Mouse (Mus musculus) thymus, adult 18-20 months (tissue): ENCODE results near the gene Cltrn.

Experiments used
- DNase-seq, 2 experiments: peaks; one replicate each; pipeline ENCODE4 v3.0.0; 2022; ENCODE audit warnings: mixed read lengths in 2 of 2

The Cltrn gene

DNA sequence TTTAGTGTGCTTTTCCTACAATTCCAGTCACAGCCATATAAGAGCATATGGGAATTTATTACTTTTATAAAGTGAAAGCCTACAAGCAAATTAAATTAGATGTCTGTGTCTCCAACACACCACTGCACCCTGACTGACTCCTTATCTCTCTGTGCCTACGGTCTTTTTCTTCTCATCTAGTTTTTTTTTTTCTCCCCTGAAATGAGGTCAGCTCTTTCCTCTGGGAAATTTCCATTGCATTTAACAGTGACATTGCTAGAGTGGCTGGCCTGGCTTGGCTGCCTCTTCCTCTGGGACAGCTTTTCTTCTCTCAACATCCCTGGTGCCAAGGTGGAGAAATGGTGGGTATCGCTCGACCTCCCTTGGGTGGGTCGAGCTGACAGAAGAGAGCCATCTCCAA lies at the start of gene Cltrn:
TSS of gene Cltrn (plus strand) at position 249 of the 400 bp plus-strand sequence.
- DNase-seq: no peak

DNA sequence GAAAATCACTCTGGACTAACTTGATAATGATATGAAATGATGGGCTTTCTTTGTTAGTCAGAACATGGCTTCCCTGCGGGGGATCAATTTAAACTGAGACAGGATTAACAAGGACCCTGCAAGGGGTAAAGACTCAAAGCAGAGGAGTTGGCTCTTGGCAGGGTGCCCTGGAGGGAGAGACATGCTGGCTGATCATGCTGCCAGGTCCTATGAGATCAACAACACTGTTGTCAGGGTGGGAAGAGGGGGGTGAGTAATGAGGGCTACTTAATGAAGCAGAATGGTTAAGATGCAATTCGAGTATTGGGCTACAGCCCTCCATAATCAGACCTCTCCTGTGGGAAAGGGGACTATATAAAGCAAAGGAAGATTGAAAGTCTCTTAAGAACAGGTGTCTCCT lies 49.7 kb upstream of the Cltrn start:
- no peak for DNase-seq

- DNase-seq: no peak
These were observed 46.6 kb upstream of the Cltrn start for GRCm38 (mm10) chrX:164042069-164042468.

DNA sequence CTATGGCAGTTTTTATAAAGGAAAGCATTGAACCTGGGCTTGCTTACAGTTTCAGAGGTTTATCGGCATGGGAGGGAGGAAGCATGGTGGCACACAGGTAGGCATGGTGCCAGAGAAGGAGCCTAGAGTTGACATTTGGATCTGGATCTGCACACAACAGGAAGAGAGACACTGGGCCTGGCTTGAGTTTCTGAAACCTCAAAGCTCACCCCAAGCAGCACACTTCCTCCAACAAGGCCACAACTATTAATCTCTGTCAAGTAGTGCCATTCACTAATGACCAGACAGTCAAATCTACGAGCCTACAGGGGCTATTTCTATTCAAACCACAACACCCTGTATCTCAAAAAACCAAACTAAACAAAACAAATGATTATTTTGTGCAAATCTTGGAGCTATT lies 41.9 kb upstream of the Cltrn start:
- no peak for DNase-seq

DNA sequence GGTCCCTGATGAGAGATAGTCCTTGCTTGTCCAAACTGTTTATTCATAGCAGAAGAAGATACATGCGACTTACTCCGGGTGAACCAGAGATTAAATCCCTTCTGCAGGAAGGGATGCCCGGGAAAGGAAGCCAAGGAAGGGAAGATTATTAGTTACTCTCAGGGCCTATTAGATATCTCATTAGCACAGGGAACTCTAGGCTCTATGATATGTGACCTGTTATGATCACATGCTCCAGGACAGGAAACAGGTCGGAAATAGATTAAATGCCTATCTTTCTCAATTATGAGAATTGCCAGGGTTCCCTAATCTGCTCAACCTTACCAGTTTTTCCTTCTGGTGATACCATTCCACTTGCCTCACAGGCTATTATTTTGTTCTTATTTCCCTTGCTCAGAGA lies 32.9 kb upstream of the Cltrn start:
- DNase-seq: no peak

DNA sequence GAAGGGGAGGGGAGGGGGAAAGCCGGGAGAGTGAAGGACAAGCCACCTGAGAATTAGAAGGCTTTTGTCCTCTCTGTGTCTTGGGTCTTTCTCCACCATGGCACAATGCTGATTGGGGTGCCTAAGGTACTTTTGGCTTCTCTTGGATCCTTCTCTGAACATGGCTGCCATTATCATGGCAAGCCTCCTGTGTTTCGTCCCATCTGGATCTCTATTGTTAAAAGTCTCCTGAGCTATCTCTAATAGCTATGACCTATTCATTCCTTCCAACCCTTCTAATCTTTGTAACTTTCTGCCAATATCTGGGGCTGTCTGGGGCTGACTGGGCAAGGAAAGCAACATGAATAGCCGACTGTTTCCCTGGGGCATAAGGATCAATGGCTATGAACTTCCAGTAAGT lies 30.1 kb upstream of the Cltrn start:
- no peak for DNase-seq

DNA sequence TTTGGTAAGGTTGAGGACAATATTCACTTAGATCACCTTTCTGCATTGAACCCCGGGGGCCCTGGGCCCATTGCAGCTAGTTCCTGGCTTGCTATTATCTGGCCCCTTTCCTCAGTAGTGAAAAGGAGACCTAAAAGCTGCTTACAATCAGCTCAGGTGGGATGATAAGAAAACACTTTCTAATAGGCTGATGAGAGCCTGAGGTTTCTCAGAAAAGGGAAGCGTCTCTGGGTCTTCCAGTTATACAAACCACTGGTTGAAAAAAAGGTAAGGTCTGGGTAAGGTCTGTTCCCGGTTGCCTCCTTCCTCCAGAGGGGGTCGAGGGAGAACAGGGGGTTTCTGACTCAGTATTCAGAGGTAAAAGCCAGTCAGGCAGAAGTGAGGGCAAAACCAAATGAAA lies 29.6 kb upstream of the Cltrn start:
- no peak for DNase-seq

- DNase-seq: peak; percentile 5 to 12
These were observed 22.4 kb upstream of the Cltrn start for GRCm38 (mm10) chrX:164066185-164066584.

- DNase-seq: no peak
These were observed 19.7 kb upstream of the Cltrn start for GRCm38 (mm10) chrX:164068968-164069367.

DNA sequence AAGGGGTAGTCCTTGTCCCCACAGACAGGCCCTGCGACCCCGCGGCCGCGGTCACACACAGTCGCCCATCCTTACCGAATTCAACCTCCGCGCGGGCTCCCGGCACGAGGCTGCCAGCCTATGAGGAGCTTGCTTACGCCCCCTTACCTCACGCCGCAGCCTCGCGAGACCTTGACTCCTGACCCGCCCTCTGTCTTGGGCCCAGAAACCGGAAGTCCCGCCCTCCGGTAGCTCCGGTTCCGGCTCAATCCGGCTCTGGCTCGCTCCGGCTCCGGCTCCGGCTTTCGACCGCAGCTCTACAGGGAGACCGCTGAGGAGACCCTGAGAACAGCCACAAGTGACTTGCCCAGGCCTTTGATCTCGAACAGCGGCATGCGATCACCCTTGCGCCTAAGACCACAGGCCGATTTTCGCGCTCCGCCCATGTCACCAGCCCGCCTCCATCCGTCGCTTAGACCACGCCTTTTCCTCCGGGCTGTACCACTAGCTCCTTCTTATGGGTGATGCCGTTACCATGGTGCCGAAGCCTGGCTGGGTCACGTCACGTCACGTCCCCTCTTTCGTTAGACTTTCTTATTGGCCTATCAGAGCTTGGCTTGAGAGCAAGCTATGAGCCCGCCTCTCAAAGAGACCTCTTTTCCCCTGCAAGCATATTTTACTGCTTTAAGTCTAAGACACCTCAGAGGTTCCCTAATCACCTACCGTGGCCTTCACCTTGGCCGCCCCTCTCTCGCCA lies 12.4 kb upstream of the Cltrn start, which contains the start of gene Siah1b:
TSS of gene Siah1b (minus strand) at position 454 of the 736 bp plus-strand sequence.
- DNase-seq: peak; percentile 80 to 90

GRCm38 (mm10) chrX:164082030-164082429 lies 6.6 kb upstream of the Cltrn start:
- no peak for DNase-seq

- DNase-seq: no peak
These were observed 1.3 kb downstream of the Cltrn start for GRCm38 (mm10) chrX:164089916-164090315.

DNA sequence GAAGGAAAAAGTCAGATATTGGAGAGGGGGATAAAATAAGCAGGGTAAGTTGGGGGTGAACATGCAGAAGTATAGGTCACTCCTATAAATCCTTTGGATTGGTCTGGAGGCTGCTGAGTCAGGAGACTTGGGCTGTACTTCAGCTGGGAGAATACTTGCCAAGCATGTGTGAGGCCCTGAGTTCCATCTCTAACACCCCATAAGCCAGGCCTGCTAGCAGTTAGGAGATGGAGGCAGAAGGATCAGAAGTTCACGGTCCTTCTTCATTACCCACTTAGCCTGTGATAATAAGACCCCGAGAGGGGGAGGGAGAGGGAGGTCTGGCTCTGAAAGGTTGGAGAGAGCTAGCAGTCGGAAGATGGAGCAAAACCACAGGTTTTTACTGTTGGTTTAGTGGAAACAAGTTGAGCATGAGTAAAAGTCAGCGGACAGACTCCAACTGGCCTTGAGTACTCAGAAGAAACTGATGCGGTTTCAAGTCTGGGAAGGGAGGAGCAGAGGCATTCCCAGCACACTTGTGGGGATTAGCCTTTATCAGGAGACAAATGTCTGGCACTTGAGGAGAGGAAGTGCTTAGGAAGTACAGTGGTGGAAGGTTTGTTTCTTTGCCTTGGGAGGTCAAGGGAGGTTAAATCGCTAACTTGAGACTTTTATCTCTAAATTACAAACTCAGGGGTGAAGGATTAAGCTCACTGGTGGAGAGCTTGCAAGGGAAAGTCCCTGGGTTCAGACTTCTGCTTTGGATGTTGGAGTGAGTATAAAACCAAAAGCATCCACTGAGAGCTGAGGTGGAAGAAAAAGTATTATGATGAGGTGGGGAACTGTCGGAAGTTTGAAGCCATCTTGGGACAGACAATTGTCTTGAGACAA lies 3.9 kb downstream of the Cltrn start:
- DNase-seq: no peak

DNA sequence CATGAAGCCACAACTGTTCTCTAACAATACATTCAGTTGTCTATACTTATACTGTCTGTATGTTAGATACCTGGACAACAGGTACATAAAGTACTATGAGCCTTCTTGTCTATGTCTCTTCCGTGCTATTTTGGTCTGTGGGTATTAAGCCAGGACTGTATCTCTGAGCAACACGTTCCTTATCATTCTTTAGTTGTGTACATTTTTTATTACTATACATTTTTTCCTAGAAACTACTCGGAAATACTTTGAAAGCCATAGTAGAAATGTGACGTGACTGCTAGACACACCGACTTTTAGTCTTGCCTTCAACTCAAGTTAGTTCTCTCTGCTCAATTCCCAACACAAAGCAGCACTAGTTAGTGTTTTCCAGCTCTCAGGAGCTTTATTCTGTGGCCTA lies 4.8 kb downstream of the Cltrn start:
- DNase-seq: no peak

DNA sequence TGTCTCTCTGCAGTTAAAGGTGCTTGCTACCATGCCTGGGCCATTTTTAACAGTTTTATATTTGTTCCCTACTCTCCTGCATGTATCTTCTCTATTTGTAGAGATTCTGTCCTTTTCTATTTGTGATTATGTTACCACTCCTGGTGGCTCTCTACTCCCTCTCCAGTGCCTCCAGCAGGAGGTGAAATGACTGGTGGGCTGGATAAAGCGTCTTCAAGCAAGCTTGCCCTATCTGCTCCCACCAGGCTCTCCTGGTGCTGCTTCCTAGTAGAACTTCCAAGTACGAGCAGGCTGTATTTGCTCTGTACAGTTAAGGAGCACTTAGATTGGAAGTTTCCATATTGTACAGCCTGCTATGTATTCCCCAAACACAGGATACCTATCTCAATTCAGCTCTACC lies 7.2 kb downstream of the Cltrn start:
- DNase-seq: no peak

- DNase-seq: no peak
These were observed 12.9 kb downstream of the Cltrn start for GRCm38 (mm10) chrX:164101483-164101882.

- no peak for DNase-seq
These were observed 13.6 kb downstream of the Cltrn start for GRCm38 (mm10) chrX:164102198-164102597.

DNA sequence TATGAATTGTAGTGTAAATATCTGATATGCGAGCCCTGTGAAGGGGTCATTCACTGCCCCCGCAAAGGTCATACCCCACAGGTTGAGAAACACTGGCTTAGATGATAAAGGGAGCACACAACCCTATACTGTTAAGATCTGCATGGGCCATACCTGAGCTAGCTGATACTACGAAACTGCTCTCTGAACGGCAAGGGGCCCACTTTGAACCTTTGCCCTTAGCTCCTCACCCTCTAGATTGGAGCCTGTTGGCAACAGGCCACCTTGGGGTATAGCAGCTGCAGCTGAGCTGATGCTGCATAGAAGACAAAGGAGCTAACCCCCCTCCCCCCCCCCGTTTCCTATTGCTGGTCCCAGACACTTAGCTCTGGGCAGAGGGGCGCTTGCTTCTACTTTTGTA lies 14.0 kb downstream of the Cltrn start:
- DNase-seq: no peak

DNA sequence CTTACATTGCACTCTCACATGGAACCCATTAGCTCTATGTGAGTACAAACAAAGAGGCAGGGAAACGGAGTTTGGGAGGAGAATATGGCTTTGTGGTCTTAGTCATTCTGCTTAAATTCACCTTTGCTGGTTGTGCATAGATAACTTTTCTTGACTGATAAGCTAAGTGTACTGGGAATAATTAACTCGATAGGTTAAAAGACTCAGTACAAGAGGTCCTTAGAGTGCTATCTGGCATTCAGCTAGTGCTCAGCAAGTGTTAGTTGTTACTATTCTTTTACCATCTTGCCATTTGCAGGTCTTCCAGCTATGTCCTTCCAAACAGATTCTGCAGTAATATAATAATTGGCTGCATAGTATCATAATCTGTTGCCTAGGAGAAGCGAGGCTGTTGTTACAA lies 22.5 kb downstream of the Cltrn start:
- DNase-seq: no peak

GRCm38 (mm10) chrX:164113744-164114143 lies 25.1 kb downstream of the Cltrn start:
- DNase-seq: no peak

DNA sequence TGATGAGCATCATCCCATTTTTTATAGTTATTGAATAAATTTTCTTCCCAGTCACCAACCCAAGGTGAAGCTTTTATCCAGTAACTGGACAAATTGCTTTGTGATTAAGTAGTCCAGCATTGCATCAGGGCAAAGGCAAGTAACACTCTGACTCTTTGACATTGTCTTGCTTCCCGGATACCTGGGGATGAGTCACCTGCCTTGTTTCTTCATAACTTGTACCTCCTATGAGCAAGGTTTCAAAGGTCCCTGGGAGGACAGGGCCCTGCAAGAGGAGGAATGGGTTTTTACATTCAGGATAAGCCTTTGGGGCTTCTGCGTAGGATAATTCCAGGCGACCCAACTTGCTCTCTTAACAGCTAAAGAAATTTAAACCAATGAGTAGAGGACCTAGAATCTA lies 35.3 kb downstream of the Cltrn start:
- DNase-seq: no peak

- DNase-seq: no peak
These were observed 44.9 kb downstream of the Cltrn start for GRCm38 (mm10) chrX:164133531-164133930.

DNA sequence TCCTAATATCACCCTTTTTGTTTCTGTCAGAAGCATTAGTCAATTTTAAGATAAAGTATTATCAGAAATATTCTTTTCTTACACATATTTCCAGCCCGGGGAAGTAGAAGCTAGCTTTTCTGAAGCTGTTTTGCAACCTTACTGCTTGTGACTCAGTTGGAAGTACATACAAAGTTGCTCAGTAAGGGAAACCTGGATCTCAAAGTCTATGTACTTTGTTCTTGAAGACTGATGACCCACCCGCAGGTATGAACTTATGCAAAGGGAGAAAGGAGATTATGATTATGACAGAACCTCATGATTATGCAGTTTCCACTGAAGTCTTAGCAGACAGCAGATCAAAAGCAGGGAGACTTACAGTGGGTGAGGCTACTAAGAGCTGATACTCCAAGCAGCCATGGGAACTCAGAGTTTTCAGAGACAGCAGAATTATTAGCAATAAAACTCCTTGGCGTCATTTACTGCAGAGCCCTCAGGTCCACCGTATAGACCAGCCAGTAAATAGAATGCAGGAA lies 46.7 kb downstream of the Cltrn start:
- DNase-seq: no peak

DNA sequence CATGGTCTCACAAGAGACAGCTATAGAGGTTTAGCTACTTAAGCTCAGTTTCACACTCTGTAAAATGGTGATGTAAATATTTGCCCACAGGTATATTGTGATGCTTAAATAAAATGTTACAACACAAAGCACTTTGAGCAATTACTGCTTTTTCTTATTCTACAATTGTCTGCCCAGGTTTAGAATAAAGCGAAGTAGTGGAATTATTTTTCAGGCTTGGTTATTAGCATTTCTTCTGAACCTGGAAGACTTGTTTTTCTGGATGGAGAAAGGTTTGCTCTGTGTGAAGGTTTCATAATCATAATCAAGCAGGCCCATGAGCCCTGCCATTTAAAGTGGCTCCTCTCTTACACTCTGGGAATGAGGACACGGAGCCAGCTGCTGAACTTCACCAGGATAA lies 50.4 kb downstream of the Cltrn start, which contains the start of gene Ace2:
TSS of gene Ace2 (plus strand) at position 301 of the 400 bp plus-strand sequence.
- DNase-seq: no peak
